Mouse (Mus musculus) megakaryocyte, embryonic 14.5 days (primary cell): Measurements from ENCODE around the gene Ssbp3. TPM values are rescaled to one million over a fixed set of nuclear protein-coding genes. Genes with fewer than 3 reads are reported as not detected.

ENCODE experiments used
- H3K27me3 ChIP-seq: replicated peaks from 2 replicates; pipeline ENCODE3; 2012; ENCODE audit warnings: inconsistent platforms
- H3K36me3 ChIP-seq: replicated peaks from 2 replicates; pipeline ENCODE3; 2012; ENCODE audit warnings: low read length, inconsistent platforms, mixed read lengths
- H3K4me1 ChIP-seq: 2 replicates; pipeline ENCODE4 v1.6.1; 2012; ENCODE audit warnings: inconsistent platforms
- H3K4me3 ChIP-seq: replicated peaks from 2 replicates; pipeline ENCODE3; 2012; ENCODE audit warnings: moderate library complexity, mild to moderate bottlenecking, inconsistent platforms
- H3K9me3 ChIP-seq: 2 replicates; pipeline ENCODE4 v1.6.1; 2012; ENCODE audit warnings: inconsistent platforms
- FLI1 ChIP-seq: IDR thresholded peaks from 2 replicates; pipeline ENCODE4 v1.6.1; 2012; ENCODE audit warnings: low read length, inconsistent platforms, mixed read lengths
- GATA1 ChIP-seq: IDR thresholded peaks from 3 replicates; pipeline ENCODE4 v1.6.1; 2012; ENCODE audit warnings: mixed read lengths, low read length, inconsistent platforms, borderline replicate concordance
- polyA plus RNA-seq: library from polyadenylated mRNA; stranded (reverse); fragments of >175 nt; gene quantifications from 2 replicates; pipeline ENCODE4 v1.2.3, GENCODE M21; 2012; ENCODE audit warnings: low replicate concordance; ENCODE audit not compliant: insufficient read depth

Ssbp3 gene
- polyA plus RNA-seq, 1 experiment: 179 TPM

GRCm38 (mm10) chr4:107079716-107080115 is 169.2 kb downstream of the Ssbp3 start:
- TF ChIP-seq FLI1 (no peak), GATA1 (no peak)
- Histone ChIP-seq H3K4me1 (peaks cover 51% of the 10 kb centered on the region), H3K9me3 (no peaks in the 10 kb centered on the region), H3K36me3 (no peaks in the 10 kb centered on the region), H3K4me3 (no peak overlapping the region), H3K27me3 (peaks cover 42% of the 10 kb centered on the region)

- Histone ChIP-seq H3K27me3 (peaks cover 47% of the 10 kb centered on the region), H3K9me3 (no peaks in the 10 kb centered on the region), H3K36me3 (no peaks in the 10 kb centered on the region), H3K4me3 (no peak overlapping the region), H3K4me1 (peaks cover 57% of the 10 kb centered on the region)
- TF ChIP-seq FLI1 (no peak), GATA1 (no peak)
Measured at GRCm38 (mm10) chr4:107082185-107082584, 171.7 kb downstream of the Ssbp3 start.

GRCm38 (mm10) chr4:107083126-107083525 is 172.6 kb downstream of the Ssbp3 start:
- peaks cover 57% of the 10 kb centered on the region for H3K4me1 ChIP-seq
- peak overlapping the region; percentile 20 for H3K4me3 ChIP-seq
- H3K9me3 ChIP-seq: no peaks in the 10 kb centered on the region
- no peaks in the 10 kb centered on the region for H3K36me3 ChIP-seq
- H3K27me3 ChIP-seq: peaks cover 49% of the 10 kb centered on the region
- TF ChIP-seq FLI1 (no peak), GATA1 (no peak)

GRCm38 (mm10) chr4:107084343-107084742 is 173.8 kb downstream of the Ssbp3 start:
- peaks cover 60% of the 10 kb centered on the region for H3K27me3 ChIP-seq
- H3K4me1 ChIP-seq: peaks cover 52% of the 10 kb centered on the region
- no peak overlapping the region for H3K4me3 ChIP-seq
- no peaks in the 10 kb centered on the region for H3K36me3 ChIP-seq
- TF ChIP-seq FLI1 (no peak), GATA1 (no peak)
- no peaks in the 10 kb centered on the region for H3K9me3 ChIP-seq

- peaks cover 47% of the 10 kb centered on the region for H3K4me1 ChIP-seq
- H3K9me3 ChIP-seq: no peaks in the 10 kb centered on the region
- H3K4me3 ChIP-seq: no peak overlapping the region
- TF ChIP-seq GATA1: no peak
- no peak for TF ChIP-seq FLI1
- H3K27me3 ChIP-seq: peaks cover 65% of the 10 kb centered on the region
- no peaks in the 10 kb centered on the region for H3K36me3 ChIP-seq
Measured at GRCm38 (mm10) chr4:107084858-107085257, 174.4 kb downstream of the Ssbp3 start.

GRCm38 (mm10) chr4:107091696-107092095 is 181.2 kb downstream of the Ssbp3 start:
- Histone ChIP-seq H3K9me3 (no peaks in the 10 kb centered on the region), H3K27me3 (peaks cover 71% of the 10 kb centered on the region), H3K4me1 (peaks cover 39% of the 10 kb centered on the region), H3K36me3 (no peaks in the 10 kb centered on the region), H3K4me3 (no peak overlapping the region)
- TF ChIP-seq FLI1 (no peak), GATA1 (no peak)

GRCm38 (mm10) chr4:107094484-107095187 is 184.1 kb downstream of the Ssbp3 start:
- TF ChIP-seq FLI1 (no peak), GATA1 (no peak)
- Histone ChIP-seq H3K36me3 (no peaks in the 10 kb centered on the region), H3K4me1 (peaks cover 53% of the 10 kb centered on the region), H3K4me3 (no peak overlapping the region), H3K27me3 (peaks cover 62% of the 10 kb centered on the region), H3K9me3 (no peaks in the 10 kb centered on the region)

- H3K9me3 ChIP-seq: no peaks in the 10 kb centered on the region
- peaks cover 63% of the 10 kb centered on the region for H3K4me1 ChIP-seq
- TF ChIP-seq FLI1: no peak
- TF ChIP-seq GATA1: no peak
- peak overlapping the region; percentile 46 for H3K4me3 ChIP-seq
- no peaks in the 10 kb centered on the region for H3K36me3 ChIP-seq
- peaks cover 53% of the 10 kb centered on the region for H3K27me3 ChIP-seq
Measured at GRCm38 (mm10) chr4:107096043-107096442, 185.5 kb downstream of the Ssbp3 start.

GRCm38 (mm10) chr4:107096841-107097373 is 186.4 kb downstream of the Ssbp3 start, which contains the start of gene Cdcp2:
Cdcp2 (plus strand) TSS chr4:107096891.
- peak within 1 kb of the TSS; percentile 46 for H3K4me3 ChIP-seq
- H3K9me3 ChIP-seq: no peaks in the 10 kb centered on the region
- H3K4me1 ChIP-seq: peaks cover 63% of the 10 kb centered on the region
- H3K27me3 ChIP-seq: peaks cover 47% of the 10 kb centered on the region
- no peak for TF ChIP-seq GATA1
- TF ChIP-seq FLI1: no peak
- H3K36me3 ChIP-seq: no peaks in the 10 kb centered on the region

GRCm38 (mm10) chr4:107097871-107098270 is 187.4 kb downstream of the Ssbp3 start:
- Histone ChIP-seq H3K27me3 (peaks cover 47% of the 10 kb centered on the region), H3K9me3 (no peaks in the 10 kb centered on the region), H3K4me3 (no peak overlapping the region), H3K4me1 (peaks cover 60% of the 10 kb centered on the region), H3K36me3 (no peaks in the 10 kb centered on the region)
- no peak for TF ChIP-seq GATA1
- no peak for TF ChIP-seq FLI1
